Mouse (Mus musculus): ENCODE data around the gene Olfr597.
"Not testable (repeated sequence)": the region's sequence is repeated elsewhere in the genome, so short reads cannot be mapped to it uniquely, and the experiment has no call there.

Olfr597 gene

GRCm38 (mm10) chr7:103316015-103316414 is at the start of gene Olfr597:
TSS of gene Olfr597 (plus strand) at chr7:103316315.
- not testable (repeated sequence) for DNase-seq

- not testable (repeated sequence) for DNase-seq
Measured at GRCm38 (mm10) chr7:103305348-103305747, 10.8 kb upstream of the Olfr597 start, which contains the start of gene Olfr596. TSS of gene Olfr596 (plus strand) at chr7:103305648.

GRCm38 (mm10) chr7:103323268-103323667 is 7.2 kb downstream of the Olfr597 start, which contains the start of gene Olfr598:
TSS of gene Olfr598 (plus strand) at chr7:103323568.
- DNase-seq = no peak

- DNase-seq = no peak
Measured at GRCm38 (mm10) chr7:103335617-103336016, 19.5 kb downstream of the Olfr597 start, which contains the start of gene Olfr599. TSS of gene Olfr599 (plus strand) at chr7:103335917.

- DNase-seq = no peak
Measured at GRCm38 (mm10) chr7:103349569-103349968, 33.5 kb downstream of the Olfr597 start, which contains the start of gene Olfr600. TSS of gene Olfr600 (minus strand) at chr7:103349669.

GRCm38 (mm10) chr7:103362555-103362954 is 46.4 kb downstream of the Olfr597 start, which contains the start of gene Olfr601:
TSS of gene Olfr601 (minus strand) at chr7:103362655.
- no peak for DNase-seq

All from kidney, postnatal 14 days (tissue).